Mouse (Mus musculus) gastrocnemius, adult 18-20 months (tissue): Measurements from ENCODE around the gene Astn2. TPM values are rescaled to one million over a fixed set of nuclear protein-coding genes. Genes with fewer than 3 reads are reported as not detected.
A peak's percentile ranks its signal among the peaks of the same experiment; 100 is the strongest.

Experiments used
- DNase-seq: peaks from one replicate; pipeline ENCODE4 v3.0.0; 2021; ENCODE audit warnings: low spot score
- total RNA-seq, 2 experiments: library from RNA; stranded (reverse); gene quantifications; 2 replicates each; pipeline ENCODE4 v1.2.3; 2021

The Astn2 gene
- total RNA-seq, 2 experiments from 2014 or later = 0.78 to 1.1 TPM

DNA sequence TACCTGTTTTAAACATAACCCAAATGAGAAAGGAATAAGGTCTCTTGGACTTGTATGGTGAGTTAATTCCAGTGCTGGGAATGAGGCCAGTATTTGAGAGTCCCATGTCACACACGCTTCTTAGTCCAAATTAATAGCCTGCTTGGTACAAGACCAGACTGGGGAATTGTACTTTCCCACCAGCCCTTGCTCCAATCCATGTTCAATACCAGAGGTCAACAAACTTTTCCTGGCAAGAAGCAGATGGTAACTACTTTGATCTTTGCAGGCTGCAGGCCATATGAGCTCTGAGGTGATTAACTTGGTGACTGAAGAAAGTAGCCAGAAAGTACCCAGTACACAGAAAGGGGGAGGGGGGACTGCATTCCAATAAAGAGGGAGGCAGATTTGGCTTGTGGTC, 91.7 kb downstream of the Astn2 start:
- no peak for DNase-seq

DNA sequence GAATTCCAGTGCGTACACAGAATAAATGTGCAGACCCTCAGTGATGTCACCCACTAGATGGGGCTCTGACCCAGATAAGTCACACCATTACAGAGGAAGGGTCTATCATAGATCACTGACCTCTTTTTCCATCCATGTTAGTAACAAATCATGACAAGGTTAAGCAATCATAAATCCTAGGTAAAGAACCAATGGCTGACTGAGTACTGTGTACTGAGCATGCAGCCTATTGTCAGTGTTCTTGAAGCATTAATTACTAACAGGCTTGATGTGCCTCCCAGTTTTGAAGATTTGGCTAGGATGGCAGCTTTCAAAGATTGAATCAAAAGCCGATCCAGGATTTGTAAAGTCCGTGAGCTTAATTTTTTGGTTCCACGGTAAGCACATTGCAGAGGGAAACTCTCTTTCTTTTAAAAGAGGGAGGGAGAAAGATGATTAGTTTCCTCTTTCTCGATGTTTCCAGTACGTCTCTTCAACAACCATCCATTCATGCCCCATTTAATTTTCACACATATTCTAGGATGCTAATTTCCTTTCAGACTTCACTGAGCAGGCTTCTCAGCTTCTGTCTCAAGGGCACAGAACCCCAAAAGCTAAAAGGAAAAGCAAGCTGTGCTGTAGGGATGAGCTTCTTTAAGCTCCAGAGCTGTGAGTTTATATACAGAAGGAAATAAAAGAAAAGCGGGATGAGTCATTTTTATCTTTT, 93.9 kb downstream of the Astn2 start:
- no peak for DNase-seq

DNA sequence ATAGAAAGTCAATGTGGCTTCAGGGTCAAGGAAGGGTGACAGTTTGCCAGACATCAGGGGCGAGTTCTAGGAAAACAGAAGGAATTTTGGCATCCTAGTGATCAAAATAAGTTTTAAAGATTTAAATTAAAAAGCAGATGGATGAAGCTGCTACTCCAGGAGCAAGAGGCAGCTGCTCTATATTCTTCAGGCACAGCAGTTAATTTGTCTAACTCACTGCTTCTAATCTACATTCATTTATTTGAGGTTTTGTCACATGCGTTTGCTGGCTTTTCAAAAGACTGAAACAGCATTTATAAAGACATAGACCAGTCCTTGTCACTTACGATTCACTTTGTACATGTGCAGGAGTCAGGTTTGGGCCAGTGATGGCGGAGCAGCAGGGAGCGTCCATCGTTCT, 98.0 kb downstream of the Astn2 start:
- no peak for DNase-seq

DNA sequence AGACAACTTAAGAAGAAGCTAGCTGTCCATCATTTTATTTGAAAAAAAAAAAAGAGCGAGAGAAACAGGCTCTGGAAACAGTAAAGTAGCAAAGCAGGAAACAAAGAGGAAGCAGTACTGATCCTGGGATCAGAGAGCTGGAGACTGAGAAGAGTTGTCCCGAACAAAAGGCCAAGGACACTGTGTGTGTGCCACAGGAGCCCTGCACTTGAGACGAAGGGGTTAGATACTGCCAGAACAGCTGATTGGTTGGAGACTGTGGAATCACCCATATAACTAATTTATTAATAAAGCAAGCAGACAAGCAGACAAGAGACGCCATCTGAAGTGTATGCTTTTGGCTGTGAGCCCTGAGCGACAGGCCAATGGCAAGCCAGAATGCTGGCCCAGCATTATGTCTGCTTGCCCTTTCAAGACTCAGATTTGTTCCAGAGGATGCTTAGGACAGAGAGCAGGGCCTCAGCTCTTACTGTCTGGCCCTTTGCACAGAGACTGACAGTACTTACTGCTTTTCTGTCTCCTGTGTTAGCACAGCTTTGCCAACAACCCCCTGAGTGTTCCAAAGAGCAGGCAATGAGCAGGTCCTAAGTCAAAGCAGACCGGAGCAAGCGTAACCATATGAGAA, 101.6 kb downstream of the Astn2 start:
- DNase-seq = no peak

DNA sequence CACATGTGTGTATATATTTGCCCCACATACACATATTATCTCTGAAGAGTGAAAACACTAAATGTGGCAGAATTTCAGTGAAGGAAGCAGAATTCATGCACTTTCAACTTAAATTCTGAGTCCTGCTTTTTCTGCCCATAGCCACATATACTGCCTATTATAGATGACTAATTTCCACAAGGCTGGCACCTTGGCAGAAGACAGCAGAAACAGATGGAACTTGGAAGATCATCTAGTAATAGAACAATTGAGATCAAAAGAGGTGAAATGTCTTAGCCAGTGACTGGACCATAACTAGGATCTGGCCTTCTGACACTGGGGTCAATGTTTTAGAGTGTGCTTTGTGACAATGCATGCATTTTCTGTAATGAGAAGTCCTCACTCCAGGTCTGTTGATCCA, 119.4 kb downstream of the Astn2 start:
- no peak for DNase-seq

DNA sequence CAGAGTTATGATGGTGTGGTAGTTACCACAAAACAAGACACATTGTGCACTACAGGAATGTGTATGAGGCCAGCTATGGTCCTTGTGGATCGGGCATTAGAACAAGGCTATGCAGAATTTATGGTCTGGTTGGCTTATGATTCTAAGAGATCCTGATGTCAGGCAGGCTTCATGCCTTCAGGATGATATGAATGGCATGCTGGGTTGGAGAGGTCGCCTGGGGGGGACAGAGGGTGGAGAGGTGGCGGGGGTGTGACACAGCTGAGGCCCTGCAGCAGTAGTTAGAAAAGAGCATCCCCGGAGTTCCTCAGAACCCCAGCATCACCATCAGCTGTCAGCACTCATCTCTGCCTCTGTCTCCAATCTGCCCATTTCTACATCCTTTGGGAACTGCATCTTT, 128.3 kb downstream of the Astn2 start:
- no peak for DNase-seq

DNA sequence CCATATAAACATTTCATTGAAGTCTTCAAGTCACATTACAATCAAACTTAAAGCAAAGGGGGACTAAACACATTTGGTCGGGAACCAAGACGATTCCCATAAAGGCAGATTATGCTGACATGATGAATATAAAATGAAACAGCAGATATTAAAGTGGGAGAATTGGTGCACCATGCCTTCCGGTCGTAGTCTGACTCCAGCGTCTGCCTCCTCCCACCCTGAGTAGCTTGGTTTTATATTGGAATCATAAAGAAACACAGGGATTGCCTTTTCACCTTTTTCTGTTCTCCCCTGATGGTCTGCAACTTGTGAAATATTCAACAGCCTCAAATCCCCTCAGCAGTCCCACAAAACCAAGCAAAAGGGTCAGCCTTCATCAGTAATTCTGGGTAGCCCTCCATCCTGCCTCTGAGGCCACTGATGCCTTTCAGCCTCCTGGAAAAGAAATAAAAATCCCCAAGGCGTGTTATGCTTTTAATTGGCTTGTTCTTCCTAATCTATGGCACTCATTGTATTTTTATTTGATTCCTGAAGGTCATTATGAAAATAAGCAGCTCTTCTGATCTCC, 132.8 kb downstream of the Astn2 start:
- no peak for DNase-seq

DNA sequence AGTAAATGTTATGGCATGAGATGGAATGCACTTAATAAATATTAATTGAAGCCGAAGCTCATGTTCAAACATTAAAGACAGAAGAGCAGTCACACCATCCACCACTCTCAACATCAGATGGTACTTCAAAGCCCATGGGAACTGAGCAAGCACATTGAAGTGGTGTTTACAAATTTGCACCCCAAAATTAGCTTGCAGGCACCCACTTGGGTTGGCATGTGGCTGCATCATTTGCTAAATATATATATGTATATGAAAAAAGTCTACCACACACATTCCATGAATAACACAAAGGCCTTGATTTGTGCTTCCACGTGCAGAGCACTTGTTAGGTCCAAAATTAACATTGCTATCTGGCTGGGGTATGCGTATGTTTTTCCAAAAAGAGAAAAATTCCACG, 140.4 kb downstream of the Astn2 start:
- no peak for DNase-seq

DNA sequence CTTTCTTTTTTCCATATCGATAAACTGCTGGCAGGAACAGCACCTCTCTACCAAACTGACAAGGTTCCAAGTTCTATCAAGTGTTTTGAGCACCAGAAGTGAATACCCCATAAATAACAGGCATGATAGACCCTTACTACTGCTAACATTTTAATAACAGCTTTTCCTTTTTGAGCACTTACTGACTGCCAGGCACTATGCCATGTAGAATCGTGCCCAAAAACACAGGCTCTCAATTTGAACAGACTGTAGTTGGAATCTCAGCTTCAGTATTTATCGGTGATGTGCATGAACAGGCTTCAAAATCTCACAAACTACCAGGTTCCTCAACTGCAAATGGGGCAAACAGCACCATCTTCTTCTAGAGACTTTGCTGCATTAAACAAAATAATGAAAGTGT, 143.1 kb downstream of the Astn2 start:
- DNase-seq = no peak

DNA sequence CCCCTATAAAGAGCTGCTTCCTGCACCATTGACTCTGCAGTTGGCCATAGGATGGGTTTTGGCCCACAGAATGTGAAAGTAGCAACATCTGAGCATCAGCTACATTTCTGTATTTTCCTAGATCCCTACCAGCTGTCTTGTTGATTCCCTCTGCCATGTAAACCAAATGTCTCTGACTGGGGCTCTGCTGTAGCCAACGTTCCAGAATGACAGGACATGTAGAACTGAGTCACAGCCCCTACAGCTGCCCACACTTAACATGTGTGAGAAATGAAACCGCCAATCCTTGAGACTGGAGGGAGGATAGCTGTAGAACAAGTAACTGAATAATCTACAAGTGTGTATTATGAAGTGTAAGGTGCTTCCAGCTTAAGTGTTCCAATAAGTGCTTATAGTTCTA, 145.5 kb downstream of the Astn2 start:
- DNase-seq = no peak

DNA sequence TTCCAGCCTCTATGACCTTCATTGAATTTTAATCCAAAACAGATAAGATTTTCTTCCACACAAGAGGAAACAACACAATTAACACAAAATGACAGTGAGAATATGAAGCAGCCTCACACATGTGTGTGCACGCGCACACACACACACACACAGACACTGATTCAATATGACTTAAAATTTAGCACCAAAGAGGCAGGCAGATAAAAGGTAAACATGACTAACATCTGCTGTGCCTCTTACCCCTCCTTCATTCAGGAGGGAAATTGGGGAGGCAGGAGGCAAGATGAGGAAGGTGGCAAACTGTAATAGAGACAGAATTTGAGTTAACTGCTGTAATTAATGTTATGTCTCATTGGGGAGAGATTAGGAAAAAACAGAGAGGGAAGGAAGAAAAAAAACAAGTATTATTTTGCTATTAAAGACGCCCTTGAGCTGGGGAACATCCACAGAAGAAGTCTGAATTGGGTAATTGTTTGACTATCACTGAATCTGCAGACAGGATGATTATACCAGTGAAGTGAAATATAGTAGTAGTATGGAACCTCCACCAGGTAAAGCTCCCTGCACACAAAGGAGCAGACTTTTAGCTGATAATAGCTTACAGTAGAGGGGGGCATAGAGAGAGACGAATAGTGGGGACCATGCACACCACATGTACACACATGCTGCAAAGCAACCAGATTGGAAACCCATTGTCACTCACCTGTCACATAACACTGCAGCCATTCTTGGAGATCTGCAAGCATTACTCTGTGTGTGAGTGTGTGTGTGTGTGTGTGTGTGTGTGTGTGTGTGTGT, 149.5 kb downstream of the Astn2 start:
- DNase-seq = no peak

DNA sequence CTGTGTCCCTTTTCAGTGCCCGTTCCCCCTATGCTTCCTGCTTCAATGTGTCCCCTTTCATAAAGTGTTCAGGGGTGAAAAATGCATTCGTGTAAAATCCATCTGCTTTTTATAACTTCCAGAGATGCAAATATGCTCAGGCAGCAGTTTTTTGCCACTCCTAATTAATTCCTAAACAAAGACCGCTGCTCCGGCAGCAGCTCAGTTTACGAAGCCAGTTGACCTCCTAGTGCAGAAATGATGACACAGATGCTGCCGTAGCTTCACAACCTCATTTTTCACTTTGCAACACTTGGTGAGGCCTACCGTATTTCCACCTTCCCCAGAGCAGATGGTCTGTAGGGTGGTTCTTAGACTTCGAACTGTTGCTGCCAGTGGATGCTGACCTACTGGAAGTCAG, 155.9 kb downstream of the Astn2 start:
- no peak for DNase-seq

DNA sequence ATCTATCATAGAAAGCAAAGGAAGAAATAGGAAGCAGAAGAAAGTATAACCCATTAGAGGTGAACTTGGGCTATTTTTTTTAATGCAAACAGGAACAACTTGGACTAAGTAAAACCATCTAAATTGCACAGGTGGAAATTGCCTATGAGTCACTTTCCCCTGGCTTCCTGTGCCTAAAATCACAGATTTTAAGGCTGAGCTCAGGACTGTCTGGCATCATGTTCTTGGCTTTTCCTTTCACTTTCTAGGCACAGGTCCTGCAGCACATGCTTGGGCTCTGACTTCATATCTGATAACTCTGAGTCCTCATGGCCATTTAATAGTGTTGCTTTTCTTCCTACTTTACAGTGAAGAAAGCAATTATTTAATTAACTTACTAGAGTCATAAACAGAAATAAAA, 161.7 kb downstream of the Astn2 start:
- no peak for DNase-seq

DNA sequence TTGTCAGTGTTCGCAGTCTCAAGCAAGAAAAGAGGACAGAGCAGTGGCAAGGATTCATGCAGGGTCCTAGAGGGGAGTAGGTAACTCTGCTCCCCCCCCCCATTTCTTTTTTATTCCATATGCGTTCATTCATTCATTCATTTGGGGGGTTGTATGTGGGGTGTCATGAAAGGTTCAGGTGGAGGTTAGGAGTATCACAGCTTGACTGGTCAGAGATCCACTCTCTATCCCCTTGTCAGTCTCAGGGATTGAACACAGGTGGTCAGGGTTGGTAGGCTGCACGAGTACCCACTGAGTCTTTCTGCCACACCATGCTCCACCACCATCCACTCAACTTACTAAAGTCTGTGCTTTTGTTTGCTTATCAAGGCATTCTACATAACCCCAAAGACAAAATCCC, 171.6 kb downstream of the Astn2 start:
- DNase-seq = no peak

DNA sequence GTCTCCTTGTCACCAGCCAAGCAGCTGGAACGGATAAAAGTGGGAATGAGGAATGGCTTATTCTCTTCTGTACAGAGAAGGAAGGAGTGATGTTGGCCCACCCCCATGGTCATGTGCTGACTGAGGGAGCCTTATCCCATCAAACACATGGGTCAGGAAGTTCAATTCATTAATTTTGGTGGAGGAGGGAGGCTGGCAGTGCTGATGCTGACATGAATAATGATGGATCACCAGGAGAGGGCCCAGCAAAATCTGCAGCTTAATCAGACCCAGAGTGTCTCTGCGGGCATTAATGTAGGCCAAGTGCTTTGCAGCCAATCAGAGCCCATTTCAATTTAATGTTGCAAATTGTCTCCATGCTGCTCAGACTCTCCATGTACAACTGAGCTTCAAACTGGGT, 172.1 kb downstream of the Astn2 start:
- DNase-seq = no peak

DNA sequence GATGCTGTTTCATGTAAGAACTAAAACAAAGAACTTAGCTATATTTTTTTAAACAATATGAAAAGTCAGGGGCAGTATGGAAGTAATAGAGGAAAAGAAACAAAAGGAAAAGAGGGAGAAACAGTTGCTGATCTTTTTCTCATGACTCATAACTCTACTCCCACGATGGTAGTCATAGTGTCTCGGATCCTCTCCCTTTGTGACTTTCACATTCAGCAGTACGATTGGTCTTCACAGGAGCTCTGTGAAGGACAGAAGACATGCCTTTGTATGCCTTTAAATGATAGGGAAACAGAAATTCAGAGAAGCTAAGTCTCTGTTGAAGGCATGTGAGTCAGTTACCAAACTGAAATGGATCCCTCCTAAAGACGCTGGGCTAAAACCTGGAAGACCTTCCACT, 173.7 kb downstream of the Astn2 start:
- DNase-seq = no peak

DNA sequence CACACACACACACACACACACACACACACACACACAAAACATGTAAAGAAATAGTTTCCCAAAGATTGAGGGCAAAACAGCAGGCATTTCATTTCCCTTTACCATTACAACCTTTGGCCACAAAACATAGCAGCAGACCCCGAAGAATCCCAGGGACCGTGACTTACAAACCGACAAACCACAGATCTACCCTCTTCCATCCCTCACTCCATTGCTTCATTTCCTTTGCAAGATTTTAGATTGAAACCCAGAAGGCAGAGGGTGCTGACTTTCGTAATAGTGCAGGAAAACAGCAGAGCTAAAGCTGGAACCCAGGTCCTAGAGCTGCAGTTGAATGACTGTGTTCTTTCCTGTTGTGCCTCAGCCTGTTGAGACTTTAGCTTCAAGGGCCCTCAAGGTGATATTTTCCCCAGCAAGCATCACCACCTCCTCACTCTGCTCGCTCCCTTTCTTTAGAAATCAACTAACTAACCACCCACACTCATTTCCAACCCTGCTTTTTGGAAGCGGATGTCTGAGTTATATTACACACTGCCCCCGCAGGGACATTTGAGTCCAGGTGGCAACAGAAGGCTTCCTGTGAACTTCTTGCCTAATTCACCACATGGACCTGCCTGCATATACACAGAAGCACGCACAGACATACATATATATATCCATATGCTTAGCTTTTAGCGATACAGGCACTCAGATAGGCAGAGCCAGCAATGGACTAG, 181.7 kb downstream of the Astn2 start:
- no peak for DNase-seq

DNA sequence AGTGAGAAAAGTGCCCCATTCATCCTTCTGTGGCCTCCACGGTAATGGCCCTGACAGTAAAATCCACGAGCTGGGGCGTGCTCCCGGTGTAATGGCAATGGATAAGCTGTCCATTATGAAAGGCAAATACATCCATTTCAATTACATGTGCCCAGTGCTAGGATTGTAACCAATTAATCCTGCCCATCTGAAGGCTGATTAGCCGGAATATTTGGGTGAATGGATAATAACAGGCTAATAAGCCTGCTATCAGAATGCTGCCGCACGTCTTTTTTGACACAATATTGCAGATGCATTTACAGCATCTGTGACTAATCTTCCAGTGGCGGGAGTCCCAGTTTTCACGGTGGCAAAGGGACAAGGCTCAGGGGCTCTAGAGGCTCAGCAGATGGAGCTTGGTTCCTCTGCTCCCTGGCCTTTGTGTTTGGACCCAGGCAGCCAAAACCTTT, 189.2 kb downstream of the Astn2 start:
- DNase-seq = peak; percentile 43

DNA sequence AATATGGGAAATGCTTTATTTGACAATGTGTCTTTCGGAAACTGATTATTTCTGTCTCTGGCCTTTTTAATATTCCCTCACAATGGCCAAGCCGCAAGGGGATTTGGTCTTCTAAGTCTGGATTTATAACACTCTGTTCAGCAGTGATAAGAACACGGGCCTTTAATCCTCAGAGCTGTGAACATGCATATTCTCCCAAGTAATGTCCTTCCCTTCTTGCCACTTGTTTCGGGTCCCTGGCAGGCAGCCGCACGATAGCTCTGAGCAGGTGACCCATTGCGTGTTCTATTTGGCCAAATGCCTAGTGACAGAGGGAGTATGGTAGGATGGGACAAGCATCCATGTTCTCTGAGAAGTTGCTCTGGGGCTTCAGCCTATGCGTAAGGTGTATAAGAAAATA, 214.8 kb downstream of the Astn2 start:
- no peak for DNase-seq

DNA sequence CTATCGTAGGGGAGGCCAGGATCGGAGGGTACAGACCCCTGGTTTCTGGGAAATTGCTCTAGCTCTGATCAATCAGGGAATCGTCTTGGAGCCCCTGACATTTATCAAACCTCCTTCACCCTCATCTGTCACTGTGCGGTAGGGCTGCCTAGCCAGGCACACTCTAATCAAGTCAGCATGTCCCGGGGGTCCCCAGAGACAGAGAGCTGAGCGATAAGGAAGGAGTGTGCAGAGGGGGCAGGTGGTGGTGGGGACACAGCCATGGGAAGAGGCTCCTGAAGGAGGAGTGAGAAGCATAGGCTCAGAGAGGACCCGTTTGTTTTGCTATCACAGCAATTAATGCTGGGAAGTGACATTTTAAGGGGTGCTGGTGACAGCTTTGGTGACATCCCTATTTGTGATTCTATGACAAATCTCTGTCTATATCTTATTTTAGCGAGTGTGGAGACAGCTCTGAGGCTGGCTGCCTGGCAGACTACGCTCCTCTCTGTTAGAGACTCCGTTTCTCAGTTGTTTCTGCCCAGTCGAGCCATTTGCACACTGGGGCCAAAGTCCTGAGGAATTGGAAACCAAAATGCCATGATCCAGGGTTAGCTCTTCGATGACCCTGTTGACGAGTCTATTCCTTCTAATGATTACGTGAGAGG, 228.4 kb downstream of the Astn2 start:
- DNase-seq = no peak

DNA sequence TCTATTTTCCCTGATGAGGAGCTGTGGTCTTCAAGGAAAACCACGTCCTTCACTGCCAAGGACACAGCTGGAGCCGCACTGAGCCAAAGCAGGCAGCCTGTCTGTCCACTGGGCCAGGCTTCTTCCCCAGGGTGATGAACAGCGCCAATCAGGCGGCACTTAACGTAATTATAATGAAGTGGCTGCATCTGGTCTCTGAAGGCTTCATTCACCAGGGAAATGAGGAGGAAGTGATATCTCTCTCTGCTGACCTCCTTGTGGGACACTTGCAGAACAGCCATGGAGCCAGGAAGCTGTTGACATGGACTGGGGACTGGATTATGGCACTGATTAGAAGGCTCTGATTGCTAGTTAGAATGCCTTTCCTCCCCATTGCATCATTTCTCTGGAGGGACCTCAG, 232.8 kb downstream of the Astn2 start:
- peak; percentile 47 for DNase-seq
